Mouse (Mus musculus): ENCODE data around the gene Fcho2.

Fcho2 gene

GRCm38 (mm10) chr13:98710655-98711054, 104.6 kb downstream of the Fcho2 start:
- no peak for DNase-seq (ENCODE audit: low spot score)

DNA sequence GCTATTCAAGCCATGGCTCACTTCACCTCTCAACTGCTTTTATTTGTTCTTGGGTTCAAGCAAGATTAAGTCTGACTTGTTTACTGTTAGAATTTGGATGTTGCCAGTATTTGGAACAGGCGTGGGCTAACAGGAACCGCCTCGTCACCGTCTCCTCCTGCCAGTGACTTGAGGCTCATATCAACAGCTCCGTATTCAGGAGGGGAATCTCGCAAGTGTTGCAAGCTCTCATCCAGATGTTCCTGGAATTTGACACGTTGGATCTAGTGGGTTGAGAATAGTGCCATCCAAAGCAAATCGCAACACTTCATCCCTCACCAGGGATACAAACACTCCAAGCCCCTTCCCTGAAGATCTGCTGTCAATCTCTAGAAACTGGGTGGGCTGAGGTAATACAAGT, 105.0 kb downstream of the Fcho2 start:
- no peak for DNase-seq (ENCODE audit: low spot score)

DNA sequence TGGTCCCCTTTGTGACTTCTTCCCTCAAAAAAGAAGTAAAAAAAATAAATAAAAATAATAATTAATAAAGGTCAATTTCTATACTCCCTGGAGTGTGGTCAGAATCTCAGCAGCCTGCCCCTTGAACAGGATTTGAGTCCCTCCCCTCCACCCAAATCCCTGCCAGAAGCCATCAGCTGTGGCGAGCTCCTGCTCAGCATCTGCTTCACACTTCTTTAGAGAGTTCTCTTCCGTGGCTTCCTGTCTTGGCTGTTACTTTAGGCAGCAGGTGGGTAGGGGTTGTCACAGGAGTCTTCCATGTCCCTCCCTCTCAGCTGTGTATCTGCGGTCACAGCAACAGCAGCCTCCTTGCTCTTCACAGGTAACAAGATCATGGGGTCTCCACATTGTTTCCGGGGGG, 109.7 kb downstream of the Fcho2 start:
- no peak for DNase-seq (ENCODE audit: low spot score)

GRCm38 (mm10) chr13:98703786-98704185, 111.5 kb downstream of the Fcho2 start:
- DNase-seq (ENCODE audit: low spot score) = no peak

DNA sequence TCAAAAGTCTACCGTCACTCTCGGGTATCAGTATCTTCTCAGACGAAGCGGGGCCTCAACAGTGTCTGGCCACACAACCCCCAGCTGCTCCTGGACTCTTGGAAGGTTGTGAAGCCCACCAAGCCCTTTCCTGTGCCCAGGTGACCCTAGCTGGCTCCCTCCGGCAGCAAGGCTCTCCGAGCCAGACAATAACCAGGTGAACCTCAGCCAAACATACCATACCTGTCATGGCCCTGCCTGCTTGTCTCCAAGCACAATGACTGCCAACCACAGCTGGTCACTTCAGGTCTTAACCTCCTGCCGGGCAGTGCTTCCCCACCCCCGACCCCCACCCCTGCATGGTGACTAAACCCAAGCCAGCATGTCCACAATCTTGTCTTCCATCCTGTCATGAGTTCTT, 112.9 kb downstream of the Fcho2 start:
- no peak for DNase-seq (ENCODE audit: low spot score)

DNA sequence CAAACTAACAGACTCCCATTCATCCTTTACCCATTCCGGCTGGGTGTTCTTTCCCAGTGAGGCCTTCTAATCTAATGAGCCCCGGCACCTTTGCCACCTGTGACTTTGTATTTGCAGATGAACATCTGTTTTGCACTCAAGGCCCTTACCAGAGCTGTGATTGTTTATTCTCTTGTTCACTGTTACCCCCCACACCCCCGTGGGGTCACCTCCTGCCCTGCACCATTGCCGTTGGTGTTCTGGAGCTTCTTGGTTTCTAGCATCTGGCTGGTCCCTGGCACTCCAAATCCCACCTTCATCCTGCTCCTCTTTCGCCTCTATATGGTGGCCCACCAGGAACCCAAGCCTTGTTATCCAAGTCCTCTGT, 114.0 kb downstream of the Fcho2 start:
- DNase-seq (ENCODE audit: low spot score) = no peak

GRCm38 (mm10) chr13:98700661-98701308, 114.5 kb downstream of the Fcho2 start:
- no peak for DNase-seq (ENCODE audit: low spot score)

DNA sequence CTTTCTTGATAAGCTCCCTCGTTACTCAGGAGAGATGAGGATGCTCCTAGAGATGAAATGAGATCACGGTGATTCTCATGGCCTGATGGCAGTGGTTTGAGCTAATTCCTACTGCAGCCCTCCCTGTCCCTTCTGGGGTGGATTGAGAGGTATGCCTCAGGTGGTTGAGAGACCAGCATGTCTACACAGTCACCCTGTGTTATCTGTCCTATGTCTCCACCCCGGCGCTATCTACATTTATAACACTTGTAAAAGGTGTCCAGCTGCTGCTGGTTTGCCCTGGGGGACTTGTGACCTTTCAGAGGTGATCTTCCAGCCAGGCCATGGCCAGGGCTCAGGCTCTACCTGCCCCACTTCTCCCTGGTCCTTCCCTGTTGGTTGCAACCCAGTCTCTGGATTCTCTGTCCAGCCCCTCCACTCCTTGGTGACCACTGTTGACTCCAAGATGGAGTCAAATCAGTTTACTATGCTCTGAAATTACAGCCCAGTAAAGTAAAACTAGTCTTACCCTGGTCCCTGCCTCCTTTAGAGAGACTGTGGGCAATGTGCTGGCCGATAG, 115.2 kb downstream of the Fcho2 start:
- DNase-seq (ENCODE audit: low spot score) = no peak

DNA sequence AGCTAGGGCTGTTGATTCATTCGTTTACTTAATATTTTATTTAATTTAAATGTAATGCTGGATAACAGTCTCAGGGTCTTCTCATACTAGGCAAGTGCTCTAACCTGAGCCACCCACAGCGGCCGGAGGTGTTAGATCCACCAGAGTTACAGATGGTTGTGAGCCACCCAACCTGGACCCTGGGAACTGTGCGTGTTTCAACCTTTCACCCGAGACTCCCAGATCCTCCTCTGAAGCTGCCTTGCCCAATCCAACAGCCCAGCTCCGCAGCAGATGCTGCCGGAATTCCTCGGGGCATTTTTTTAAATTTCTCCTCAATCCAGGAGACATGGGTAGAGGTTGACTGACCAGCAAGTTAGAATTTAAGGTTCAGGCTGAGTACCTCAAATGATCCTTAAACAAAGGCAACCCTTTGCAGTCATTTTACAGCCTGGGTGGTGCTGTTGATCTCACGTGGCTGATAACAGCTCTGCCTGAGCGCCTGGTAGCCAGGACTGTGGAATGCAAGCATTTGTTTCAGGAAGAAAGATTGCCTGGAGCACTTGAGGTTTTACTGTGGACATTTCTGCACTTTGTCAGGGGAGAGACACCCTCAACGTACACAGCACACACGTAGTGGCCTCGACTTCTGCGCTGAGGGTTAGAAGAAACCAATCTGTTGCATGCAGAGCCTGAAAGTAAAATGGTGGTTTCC, 116.1 kb downstream of the Fcho2 start:
- DNase-seq (ENCODE audit: low spot score) = peak; percentile 66

GRCm38 (mm10) chr13:98696716-98697115, 118.5 kb downstream of the Fcho2 start:
- DNase-seq (ENCODE audit: low spot score) = no peak

DNA sequence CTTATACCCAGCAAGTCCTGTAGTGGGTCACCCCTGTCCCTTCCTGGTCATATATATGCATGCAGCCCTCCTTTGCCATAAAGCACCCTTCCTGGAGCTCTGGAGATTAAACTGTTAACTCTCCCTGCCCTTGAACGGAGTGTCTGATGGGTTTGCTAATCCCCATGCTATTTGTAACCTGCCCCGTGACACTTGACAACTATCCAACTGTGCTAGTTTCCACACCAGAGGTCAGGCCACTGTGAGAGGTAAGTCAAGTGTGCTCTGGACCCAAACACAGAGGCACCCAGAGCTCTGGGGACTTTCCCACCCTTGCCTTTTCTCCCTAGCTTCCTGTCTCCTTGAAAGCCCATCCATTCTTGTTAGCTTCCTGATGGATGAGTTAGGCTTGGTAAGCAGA, 119.7 kb downstream of the Fcho2 start:
- DNase-seq (ENCODE audit: low spot score) = peak; percentile 29

- no peak for DNase-seq (ENCODE audit: low spot score)
These were observed 120.4 kb downstream of the Fcho2 start, which contains the start of gene Tmem171 for GRCm38 (mm10) chr13:98694773-98695314. Gene Tmem171, minus strand, starts transcription at chr13:98694834.

DNA sequence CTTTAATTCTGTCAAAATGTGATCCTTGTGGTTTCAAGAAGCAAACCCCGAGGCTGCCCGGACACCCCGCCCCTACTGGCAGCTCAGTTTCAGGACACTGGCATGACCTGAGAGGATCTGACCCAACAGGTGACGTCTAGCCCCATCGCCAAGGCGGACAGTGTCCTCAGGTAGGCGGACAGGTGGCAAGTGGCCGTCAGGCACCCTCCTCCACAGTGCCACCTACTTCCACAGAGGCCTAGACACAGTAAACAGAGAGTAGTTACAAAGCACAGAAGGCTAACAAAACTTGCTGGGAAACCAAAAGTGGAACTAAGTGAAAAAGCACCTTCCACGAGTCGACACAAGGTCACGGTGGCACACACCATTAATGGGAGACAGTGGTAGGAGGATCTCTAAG, 121.9 kb downstream of the Fcho2 start:
- no peak for DNase-seq (ENCODE audit: low spot score)

DNA sequence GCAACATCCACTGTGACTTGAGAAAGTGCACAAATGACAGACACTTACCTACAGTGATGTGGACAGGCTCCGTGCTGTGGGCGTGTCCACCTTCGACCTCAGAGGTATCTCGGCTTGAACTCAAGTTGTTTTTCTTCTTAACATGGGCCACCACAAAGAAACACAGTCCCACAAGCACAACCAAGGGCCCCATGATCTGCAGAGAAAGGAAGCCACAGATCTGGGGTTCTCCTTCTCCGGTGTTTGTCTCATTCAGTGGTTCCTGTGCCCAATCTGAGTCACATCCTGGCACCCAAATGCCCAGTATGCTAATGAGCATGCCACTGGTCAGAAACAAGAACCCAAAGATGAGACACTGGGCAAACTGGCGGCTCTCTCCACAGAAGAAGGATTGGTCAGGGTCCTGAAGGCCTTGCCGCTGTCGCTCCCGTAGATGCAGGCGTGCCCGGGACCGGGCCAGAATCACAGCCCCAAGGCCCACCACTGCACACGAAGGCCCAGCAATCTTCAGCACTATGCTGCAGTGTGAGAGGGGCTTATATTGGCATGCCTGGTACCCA, 123.2 kb downstream of the Fcho2 start:
- no peak for DNase-seq (ENCODE audit: low spot score)

DNA sequence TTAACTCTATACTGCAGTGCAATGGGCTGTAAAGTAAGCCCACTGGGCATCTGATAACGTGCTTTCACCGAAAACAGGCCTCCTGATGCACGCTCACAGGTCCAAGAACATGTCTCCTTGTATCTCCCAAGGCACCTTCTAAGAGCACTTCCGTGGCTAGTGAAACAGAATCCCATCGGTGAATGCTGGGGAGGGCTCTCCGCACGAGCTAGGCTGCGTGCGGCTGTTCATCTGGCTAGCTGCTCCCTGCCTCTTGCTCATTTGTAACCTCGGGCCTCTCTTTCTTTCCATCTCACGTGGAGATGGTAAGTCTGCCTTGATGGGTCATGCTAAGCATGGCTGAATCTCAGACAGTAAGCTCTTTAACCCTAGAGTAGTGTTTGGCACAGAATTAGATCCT, 124.4 kb downstream of the Fcho2 start:
- DNase-seq (ENCODE audit: low spot score) = no peak

DNA sequence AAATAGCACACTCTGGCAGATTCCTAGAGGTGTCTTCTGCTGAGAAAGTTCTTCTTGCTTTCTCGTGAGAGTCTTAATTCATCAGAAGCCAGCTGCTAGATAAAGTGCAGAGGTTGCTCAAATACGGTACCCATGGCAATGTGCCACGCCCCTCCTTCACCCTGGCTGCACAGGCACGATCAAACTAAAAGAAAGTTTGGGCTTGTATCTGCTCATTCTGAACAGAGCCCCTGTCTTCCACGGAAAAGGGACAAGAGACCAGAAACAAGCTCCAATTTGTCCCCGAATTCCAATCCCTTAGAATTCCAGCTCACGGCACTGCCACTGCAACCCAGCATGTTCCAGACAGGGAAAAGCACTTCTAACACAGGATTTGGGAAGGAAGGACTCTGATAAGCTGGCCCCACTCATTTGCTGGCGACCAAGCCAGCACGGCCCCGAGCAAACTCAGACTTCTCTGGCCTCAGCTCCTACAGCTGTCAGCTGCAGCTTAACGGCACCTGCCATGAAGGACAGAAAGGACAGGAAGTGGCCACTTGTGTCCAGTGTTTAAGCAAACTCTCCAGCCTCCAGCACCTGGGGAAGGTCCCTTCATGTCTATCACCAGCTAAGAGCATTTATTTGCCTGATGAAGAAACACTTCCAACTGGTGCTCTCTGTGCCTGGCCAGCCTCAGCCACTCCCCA, 125.5 kb downstream of the Fcho2 start:
- no peak for DNase-seq (ENCODE audit: low spot score)

DNA sequence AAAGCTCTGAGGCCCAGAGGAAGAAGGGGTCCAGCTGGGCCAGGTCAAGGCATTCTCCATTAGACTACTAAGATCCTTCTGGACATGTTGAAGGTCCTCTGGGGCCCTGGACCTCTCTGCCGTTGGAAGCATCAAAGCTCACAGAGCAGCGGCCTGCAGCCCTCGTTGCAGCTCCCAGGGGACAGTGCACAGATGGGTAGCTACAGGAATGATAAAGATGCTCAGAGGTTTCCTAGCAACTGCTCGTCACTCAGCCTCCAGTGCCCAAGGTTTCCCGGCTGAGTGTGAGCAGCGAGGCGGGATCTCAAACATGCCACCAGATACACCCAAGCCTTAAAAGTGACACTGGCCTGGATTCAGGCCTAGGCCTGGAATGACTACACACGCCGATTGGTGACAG, 127.3 kb downstream of the Fcho2 start:
- no peak for DNase-seq (ENCODE audit: low spot score)

GRCm38 (mm10) chr13:98684144-98684900, 130.9 kb downstream of the Fcho2 start:
- no peak for DNase-seq (ENCODE audit: low spot score)

GRCm38 (mm10) chr13:98683412-98683811, 131.8 kb downstream of the Fcho2 start:
- DNase-seq (ENCODE audit: low spot score) = no peak

DNA sequence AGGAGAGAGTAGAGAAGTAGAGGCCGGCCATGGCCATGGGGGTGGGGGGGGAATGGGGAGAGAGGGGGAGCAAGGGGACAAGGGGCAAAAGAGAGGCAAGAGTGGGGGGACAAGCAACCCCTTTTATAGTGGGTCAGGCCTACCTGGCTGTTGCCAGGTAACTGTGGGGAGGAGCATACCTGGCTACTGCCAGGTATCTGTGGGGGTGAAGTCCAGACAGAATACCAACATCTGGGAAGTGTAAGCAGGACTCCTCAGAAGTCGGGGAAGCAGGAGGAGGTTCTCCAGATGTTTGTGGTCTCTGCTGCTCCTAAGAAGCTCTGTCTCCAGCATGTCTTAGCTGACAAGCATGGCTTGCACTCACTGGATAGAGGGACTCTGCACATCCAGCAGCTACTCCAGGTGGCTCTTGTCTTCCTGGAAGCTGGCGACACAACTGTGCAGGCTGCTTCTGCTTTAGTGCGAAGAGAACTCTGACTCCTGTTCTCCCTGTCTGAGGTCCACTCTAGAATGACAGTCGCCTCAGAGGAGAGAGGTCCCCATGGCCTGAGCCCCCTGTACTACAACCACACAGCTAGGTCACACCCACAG, 134.7 kb downstream of the Fcho2 start:
- DNase-seq (ENCODE audit: low spot score) = no peak

- DNase-seq (ENCODE audit: low spot score) = no peak
These were observed 135.6 kb downstream of the Fcho2 start for GRCm38 (mm10) chr13:98679631-98680041.
